Mouse (Mus musculus): ENCODE measurements at regions not wholly inside any gene's neighbourhood (a gene's known extent, or its start where the extent isn't known, plus 50 kb on each side); places are given as distances from the start of the nearest gene placed in this dataset.

DNA sequence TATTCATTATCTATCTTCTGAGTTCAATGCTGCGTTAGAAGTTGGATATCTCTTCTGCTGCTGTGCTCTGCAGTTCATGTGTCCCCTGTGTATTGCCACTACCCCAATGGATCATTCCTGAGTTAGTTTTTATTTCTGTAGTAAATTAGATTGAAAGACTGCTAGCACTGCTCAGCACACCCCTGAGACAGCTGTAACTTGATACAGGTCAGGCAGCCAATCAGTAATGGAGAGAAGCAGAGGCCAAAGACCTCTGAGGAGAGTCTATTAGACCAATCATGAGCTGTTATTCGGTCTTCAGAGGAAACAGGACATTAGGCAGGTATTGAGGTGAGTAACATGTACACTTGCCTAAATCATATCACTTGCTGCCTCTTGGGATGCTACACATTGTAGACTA is 837.5 kb upstream of the Chordc1 start:
- DNase-seq (ENCODE audit: low read depth, low spot score): no peak

DNA sequence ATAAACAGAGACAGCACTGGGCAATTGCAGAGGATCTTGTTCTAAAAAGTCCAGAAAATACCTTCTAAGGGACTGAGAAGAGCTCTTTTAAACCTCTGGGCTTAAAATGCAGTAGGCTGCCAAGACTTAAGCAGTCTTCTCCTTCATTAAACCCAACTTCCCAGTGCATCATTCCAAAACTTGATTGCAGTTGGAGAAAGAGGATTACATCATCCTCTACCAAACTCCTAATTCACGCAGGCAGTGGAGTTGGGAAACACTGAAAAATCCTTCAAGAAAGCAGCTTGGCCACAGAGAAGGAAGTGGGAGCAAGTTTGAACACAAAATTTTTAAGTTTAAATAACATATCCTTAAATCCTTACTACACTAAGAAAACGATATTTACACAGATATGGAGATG is 825.5 kb upstream of the Chordc1 start:
- no peak for DNase-seq (ENCODE audit: low read depth, low spot score)

GRCm38 (mm10) chr9:17484701-17485422 is 807.1 kb upstream of the Chordc1 start:
- no peak for DNase-seq (ENCODE audit: low read depth, low spot score)

DNA sequence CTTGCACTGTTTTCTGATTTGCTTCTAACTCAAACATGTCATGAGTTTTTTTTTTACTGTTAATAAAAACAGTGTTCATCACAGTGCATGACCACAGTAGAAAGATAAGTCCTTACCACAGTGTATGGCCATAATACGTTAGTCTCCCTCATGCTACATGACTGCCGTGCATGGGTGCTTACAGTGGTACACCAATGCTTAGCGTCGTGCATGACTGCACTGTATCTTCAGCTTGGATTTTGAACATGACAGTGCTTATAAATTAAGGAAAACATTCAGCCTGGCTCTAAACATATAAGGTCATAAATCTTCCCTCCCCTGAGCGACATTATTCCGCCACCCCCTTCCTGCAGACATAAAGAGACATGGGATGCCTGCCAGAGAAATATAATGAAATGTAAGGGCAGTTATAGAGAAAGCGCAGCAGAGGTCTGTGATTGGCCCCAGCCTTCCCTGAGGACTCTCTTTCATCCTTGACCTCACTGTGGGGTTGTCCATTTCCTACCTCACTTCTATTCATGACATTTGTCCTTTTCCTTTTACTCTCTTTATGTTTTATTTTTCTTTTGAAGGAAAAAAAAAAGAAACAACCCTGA is 791.7 kb upstream of the Chordc1 start:
- no peak for DNase-seq (ENCODE audit: low read depth, low spot score)

- no peak for DNase-seq (ENCODE audit: low read depth, low spot score)
Observed at GRCm38 (mm10) chr9:17508744-17509143, 783.2 kb upstream of the Chordc1 start.

DNA sequence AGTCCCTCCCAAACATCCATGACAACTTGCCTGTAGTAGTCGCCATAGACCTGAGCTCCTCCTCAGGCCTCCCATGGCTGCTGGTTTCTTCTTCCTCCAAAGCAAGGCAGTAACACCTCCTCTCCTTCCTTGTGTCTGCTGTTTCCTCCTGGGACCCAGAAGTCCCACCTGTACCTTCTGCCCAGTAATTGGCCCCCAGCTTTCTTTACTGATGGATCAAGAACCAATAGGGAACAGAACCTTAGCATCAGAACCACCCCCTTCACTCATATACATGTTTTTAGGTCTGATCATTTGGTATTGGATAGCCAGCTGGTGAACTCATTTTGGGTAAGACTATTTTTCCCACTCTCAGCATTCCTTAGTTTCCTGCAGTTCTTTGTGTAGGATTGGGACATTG is 735.7 kb upstream of the Chordc1 start:
- DNase-seq (ENCODE audit: low read depth, low spot score): no peak

DNA sequence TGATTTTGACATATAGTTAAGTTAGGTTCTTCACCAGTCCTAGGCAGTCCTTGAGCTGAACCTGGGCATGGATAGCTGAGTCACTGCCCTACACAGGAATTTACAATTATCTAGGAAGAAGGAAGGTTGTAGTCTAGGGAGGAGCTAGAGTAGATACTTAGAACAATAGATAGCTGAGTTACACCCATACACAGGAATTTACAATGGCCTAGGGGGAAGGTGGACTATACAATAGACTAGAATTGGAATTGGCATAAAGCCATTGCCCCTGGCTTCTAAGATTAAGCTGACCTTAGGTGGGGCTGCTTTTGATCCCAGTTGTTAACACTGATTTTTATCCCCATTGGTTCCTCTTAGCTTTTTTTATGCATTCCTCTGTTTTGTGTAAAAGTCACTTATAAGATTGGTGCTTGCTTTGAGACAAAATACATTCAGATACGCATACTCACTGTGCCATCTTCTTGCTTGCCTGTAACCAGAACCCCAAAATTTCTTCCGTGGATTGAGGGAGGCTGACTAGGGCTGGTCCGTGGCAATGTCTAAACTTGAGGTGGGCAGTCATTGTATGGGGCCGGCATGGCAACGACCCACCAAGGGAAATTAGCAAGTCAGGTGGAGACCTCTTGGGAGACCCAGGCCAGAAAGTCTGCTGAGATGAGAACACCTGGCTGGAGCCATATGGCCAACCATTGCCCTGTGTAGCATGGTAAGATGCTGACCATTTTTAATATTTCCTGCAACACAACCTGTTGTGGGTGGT is 734.1 kb upstream of the Chordc1 start:
- peak; percentile 28 for DNase-seq (ENCODE audit: low read depth, low spot score)

DNA sequence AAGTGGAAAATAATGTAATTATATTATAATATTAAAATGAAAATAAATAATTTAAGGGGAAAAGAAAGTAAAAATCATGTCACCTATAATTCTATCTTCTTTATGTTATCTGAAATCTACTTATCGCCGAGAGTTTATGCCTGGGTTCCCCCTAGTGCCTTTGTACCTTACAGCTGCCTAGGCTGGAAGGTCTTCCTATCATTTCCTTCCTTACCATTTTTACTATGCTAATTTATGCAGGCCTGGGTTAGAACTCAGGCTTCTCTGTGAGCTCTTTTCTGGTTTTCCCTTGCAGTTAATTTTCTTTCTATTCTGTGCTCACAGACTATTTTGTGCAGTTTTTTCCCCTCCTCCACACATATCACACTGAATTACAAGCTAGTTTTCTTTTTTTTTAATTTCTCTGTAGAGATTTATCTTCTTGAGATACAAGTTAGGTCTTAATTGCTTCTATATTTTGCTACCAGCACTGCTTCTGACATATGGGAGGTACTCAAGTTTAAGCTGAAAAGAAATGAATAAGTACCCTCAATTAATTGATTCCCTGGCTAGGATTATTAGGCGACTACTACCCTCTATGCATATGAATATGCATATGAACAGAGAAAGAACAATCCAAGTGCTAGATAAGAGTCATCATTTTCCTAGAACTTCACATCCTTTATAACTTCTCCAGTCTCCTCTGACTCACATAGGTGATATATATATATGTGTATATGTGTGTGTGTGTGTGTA is 724.0 kb upstream of the Chordc1 start:
- DNase-seq (ENCODE audit: low read depth, low spot score): no peak

DNA sequence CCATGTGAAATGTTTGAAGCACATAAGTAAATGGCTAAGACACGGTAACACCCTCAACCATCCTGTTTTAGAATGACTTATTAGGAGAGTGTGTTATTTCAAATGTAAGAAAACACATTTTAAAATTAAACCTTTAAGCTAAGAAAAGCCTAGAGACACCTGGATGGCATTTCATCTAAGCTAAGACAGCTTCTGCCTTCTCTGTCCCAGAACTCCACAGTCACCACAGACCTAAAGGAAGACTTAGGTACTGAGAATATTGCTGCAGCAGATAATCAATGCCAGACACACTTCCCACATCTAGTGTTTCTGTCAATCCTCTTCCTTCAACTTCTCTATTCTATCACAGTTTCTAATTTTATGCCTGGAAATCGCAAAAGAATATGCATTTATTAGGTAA is 704.4 kb upstream of the Chordc1 start:
- no peak for DNase-seq (ENCODE audit: low read depth, low spot score)

DNA sequence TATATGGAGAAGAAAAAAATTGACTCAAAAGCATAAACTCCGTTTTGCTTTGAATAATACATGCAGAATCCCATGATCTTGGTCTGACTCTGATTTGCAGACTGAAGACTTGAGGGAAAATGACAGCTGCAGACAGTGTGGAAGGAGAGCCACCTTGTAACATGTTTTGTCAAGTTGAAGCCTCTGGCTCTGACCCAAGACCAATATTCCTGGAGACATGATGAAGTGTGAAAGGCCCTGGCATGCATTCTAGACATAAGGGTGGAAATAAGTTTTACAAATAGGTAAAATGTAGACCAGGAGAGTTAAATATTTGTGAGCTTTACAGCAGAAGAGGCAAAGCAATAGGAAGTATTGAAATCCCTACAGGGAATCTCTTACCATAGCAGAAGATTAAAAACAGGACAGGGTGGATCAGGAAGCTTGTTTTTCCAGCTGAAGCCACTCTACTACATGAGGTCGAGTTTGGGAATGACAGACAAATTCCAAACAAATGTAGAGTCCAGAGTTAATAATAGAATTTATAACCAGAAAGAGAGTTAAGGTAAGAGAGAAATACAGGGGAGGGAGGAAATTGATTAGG is 703.9 kb upstream of the Chordc1 start:
- no peak for DNase-seq (ENCODE audit: low read depth, low spot score)

DNA sequence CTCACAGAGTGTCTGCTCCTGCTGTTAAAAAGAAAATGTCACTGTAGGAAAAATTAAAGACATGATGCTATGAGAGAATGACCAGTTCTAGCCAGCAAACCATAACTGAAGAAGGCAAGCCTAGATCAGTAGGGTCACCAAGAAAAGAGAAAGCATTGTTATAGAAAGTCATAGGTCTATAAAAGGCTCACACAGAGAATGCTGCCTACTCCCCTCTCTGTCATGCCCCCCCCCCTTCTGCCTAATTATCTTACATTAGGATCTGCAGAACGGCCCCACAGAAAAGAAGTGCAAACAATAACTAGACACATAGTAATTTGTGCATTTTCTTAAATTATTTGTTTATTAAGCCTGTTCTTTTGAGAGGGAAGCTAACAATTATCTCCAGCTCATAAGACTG is 680.8 kb upstream of the Chordc1 start:
- DNase-seq (ENCODE audit: low read depth, low spot score): no peak

- DNase-seq (ENCODE audit: low read depth, low spot score): no peak
Observed at GRCm38 (mm10) chr9:17642513-17642912, 649.4 kb upstream of the Chordc1 start.

GRCm38 (mm10) chr9:17645882-17646626 is 645.9 kb upstream of the Chordc1 start:
- DNase-seq (ENCODE audit: low read depth, low spot score): no peak

DNA sequence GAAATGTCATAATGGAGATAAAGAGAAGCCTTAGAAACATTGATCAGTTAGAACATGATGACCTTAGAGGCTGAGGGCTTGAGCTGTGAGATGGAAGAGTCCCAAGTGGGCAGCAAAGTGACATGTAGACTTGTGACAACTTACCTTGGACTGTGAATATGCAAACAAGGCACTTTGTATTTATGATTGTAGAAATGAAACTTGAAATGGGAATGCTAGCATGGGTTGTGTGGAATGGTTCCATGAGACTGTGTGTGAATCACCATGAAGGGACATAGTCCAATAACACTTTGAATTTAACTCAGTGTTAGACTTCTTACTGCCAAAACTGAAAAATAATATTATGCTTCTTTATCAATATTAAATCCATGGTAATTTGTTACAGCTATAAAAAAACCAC is 638.1 kb upstream of the Chordc1 start:
- no peak for DNase-seq (ENCODE audit: low read depth, low spot score)

- DNase-seq (ENCODE audit: low read depth, low spot score): no peak
Observed at GRCm38 (mm10) chr9:17664113-17664512, 627.8 kb upstream of the Chordc1 start.

- no peak for DNase-seq (ENCODE audit: low read depth, low spot score)
Observed at GRCm38 (mm10) chr9:17668260-17668659, 623.7 kb upstream of the Chordc1 start.

DNA sequence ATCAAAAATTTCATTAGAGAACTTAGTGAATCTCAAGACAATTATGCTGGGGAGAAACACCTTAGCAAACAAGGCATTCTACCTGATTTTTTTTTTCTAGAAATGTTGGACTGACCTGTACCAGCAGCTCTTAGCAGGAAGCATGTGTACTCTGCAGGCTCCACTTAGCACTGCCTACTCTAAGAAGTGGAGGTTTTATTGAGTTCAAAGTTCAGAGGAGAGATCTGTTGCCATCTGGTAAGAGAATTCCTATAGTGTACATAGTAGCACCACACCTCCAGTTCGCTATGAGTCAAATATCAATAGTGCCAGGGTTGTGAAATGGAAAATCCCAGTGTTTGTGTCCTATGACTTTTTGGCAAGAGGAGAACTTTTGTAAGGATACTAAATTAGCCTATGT is 616.4 kb upstream of the Chordc1 start:
- no peak for DNase-seq (ENCODE audit: low read depth, low spot score)
